Mouse (Mus musculus): ENCODE data around the gene Lrrc37a. TPM values are rescaled to one million over a fixed set of nuclear protein-coding genes. Genes with fewer than 3 reads are reported as not detected.
"Not testable (repeated sequence)": the region's sequence is repeated elsewhere in the genome, so short reads cannot be mapped to it uniquely, and the experiment has no call there.

Lrrc37a gene
- polyA plus RNA-seq, 1 experiment from 2014 or later: not detected

GRCm38 (mm10) chr11:103411981-103412949 lies 92.1 kb downstream of the Lrrc37a start, which contains the start of gene Plekhm1:
Gene Plekhm1, minus strand, starts transcription at chr11:103412687.
- no peaks in the 10 kb centered on the region for H3K9me3 ChIP-seq
- peak within 1 kb of the TSS; percentile 71 for H3K9ac ChIP-seq (replicated peaks)
- peak within 1 kb of the TSS; percentile 59 for H3K27ac ChIP-seq (replicated peaks)
- no peaks in the 10 kb centered on the region for H3K36me3 ChIP-seq
- peak; percentile 99 for ATAC-seq (replicated peaks)
- WGBS: under 1% methylated on average over 67 of the region's 67 CpGs
- peaks cover 25% of the 10 kb centered on the region for H3K4me1 ChIP-seq
- H3K4me3 ChIP-seq: peak within 1 kb of the TSS; percentile 59
- H3K27me3 ChIP-seq: no peaks in the 10 kb centered on the region
- peak within 1 kb of the TSS; percentile 58 for H3K4me2 ChIP-seq (replicated peaks)

- Histone ChIP-seq H3K9ac (replicated peaks) (no peak overlapping the region), H3K9me3 (no peaks in the 10 kb centered on the region), H3K4me3 (peak overlapping the region; percentile 59), H3K4me2 (replicated peaks) (peak overlapping the region; percentile 58), H3K27me3 (no peaks in the 10 kb centered on the region), H3K36me3 (no peaks in the 10 kb centered on the region), H3K27ac (replicated peaks) (no peak overlapping the region), H3K4me1 (peaks cover 25% of the 10 kb centered on the region)
- 88% methylated on average over 1 of the region's 1 CpGs for WGBS
- ATAC-seq (replicated peaks): no peak
These were observed 93.1 kb downstream of the Lrrc37a start for GRCm38 (mm10) chr11:103411301-103411700.

DNA sequence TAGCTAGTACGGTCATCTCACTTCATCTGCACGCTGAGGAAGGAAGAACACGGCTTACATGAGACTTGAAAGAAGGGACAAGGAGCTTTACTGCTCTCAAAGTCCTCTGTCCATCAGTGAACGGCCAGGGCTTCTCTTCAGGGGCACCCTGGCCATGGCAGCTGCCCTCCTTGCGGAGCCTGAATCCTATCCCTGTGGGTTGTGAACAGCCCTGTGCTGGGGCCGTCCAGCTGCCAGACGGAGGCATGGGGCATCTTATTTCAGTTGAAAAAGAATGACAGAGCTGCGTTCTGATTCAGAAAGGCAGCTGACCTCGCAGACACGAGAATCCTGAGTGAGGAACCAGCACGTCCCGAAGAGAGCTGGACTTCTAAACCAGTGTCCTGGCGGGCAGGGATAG lies 95.5 kb downstream of the Lrrc37a start:
- WGBS: 91% methylated on average over 13 of the region's 13 CpGs
- Histone ChIP-seq H3K4me1 (peaks cover 25% of the 10 kb centered on the region), H3K27ac (replicated peaks) (no peak overlapping the region), H3K36me3 (0 out of 2 replicates have a peak, but pooled peaks cover under 1% of the 10 kb centered on the region), H3K9ac (replicated peaks) (no peak overlapping the region), H3K4me2 (replicated peaks) (no peak overlapping the region), H3K27me3 (no peaks in the 10 kb centered on the region), H3K4me3 (no peak overlapping the region), H3K9me3 (no peaks in the 10 kb centered on the region)
- no peak for ATAC-seq (replicated peaks)

- not testable (repeated sequence) for ATAC-seq (replicated peaks); H3K27me3 ChIP-seq; H3K36me3 ChIP-seq; H3K9me3 ChIP-seq; H3K9ac ChIP-seq (replicated peaks); H3K27ac ChIP-seq (replicated peaks); H3K4me3 ChIP-seq; H3K4me2 ChIP-seq (replicated peaks)
- peaks cover 20% of the 10 kb centered on the region for H3K4me1 ChIP-seq
- 26% methylated on average over 5 of the region's 5 CpGs for WGBS
These were observed 97.3 kb downstream of the Lrrc37a start for GRCm38 (mm10) chr11:103407136-103407535.

DNA sequence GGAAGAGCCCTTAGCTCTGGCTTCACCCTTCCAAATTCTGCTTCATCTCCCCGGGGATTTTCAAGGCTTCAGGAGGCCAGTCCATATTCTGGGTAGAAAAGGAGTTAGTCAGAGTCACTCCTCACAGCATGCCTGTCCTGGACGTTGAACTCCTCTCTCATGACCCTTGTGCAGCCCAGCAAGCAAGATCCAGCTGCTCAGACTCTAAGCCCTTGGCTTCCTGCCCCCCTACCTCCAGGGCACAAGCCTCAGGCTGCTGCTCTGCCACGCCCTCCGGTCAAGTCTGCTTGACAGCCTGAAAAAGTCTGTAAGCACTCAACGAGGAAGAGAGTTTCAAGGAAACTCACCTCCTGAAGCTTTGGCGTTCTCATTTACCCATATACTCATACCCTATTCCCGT lies 97.8 kb downstream of the Lrrc37a start:
- Histone ChIP-seq H3K27ac (replicated peaks) (no peak overlapping the region), H3K9me3 (no peaks in the 10 kb centered on the region), H3K9ac (replicated peaks) (no peak overlapping the region), H3K27me3 (no peaks in the 10 kb centered on the region), H3K4me2 (replicated peaks) (no peak overlapping the region), H3K4me3 (no peak overlapping the region), H3K36me3 (peaks cover 7% of the 10 kb centered on the region; the same call in 1 of the 2 replicates), H3K4me1 (peaks cover 16% of the 10 kb centered on the region)
- 75% methylated on average over 7 of the region's 7 CpGs for WGBS
- ATAC-seq (replicated peaks): no peak

- Histone ChIP-seq H3K27me3 (no peaks in the 10 kb centered on the region), H3K9ac (replicated peaks) (no peak overlapping the region), H3K4me2 (replicated peaks) (no peak overlapping the region), H3K4me1 (peaks cover 8% of the 10 kb centered on the region), H3K27ac (replicated peaks) (no peak overlapping the region), H3K9me3 (no peaks in the 10 kb centered on the region), H3K4me3 (no peak overlapping the region), H3K36me3 (peaks cover 10% of the 10 kb centered on the region; the same call in 1 of the 2 replicates)
- no peak for ATAC-seq (replicated peaks)
- WGBS: 100% methylated on average over 1 of the region's 1 CpGs
These were observed 98.6 kb downstream of the Lrrc37a start for GRCm38 (mm10) chr11:103405814-103406213.

GRCm38 (mm10) chr11:103404618-103405017 lies 99.8 kb downstream of the Lrrc37a start:
- H3K27me3 ChIP-seq: no peaks in the 10 kb centered on the region
- no peak overlapping the region for H3K9ac ChIP-seq (replicated peaks)
- H3K36me3 ChIP-seq: peaks cover 10% of the 10 kb centered on the region; the same call in 1 of the 2 replicates
- H3K4me3 ChIP-seq: no peak overlapping the region
- 0 out of 2 replicates have a peak, but pooled peaks cover 5% of the 10 kb centered on the region for H3K4me1 ChIP-seq
- H3K9me3 ChIP-seq: no peaks in the 10 kb centered on the region
- no peak overlapping the region for H3K27ac ChIP-seq (replicated peaks)
- ATAC-seq (replicated peaks): no peak
- H3K4me2 ChIP-seq (replicated peaks): no peak overlapping the region

GRCm38 (mm10) chr11:103403776-103404175 lies 100.6 kb downstream of the Lrrc37a start:
- Histone ChIP-seq H3K4me3 (no peak overlapping the region), H3K9me3 (no peaks in the 10 kb centered on the region), H3K9ac (replicated peaks) (no peak overlapping the region), H3K36me3 (peaks cover 10% of the 10 kb centered on the region; the same call in 1 of the 2 replicates), H3K4me1 (0 out of 2 replicates have a peak, but pooled peaks cover 5% of the 10 kb centered on the region), H3K27ac (replicated peaks) (no peak overlapping the region), H3K27me3 (no peaks in the 10 kb centered on the region), H3K4me2 (replicated peaks) (no peak overlapping the region)
- ATAC-seq (replicated peaks): no peak
- 68% methylated on average over 4 of the region's 4 CpGs for WGBS

DNA sequence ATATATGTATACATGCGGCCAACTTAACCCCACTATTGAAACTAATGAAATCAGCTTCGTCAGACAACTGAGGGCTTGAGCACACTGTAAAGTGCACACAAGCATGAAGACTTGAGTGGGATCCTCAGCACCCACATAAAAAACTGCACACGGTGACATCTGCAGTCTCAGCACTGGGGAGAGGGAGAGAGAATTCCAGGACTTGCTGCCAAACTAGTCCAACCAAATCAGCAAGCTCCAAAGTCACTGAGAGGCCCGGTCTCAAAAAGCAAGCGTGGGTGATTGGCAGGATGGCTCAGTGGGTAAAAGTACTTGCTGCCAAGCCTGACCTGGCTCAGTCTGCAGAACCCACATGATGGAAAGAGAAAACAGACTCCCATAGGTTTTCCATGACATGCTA lies 101.7 kb downstream of the Lrrc37a start:
- Histone ChIP-seq H3K27me3 (no peaks in the 10 kb centered on the region), H3K4me1 (0 out of 2 replicates have a peak, but pooled peaks cover 5% of the 10 kb centered on the region), H3K36me3 (peaks cover 10% of the 10 kb centered on the region; the same call in 1 of the 2 replicates), H3K4me2 (replicated peaks) (no peak overlapping the region), H3K27ac (replicated peaks) (no peak overlapping the region), H3K4me3 (no peak overlapping the region), H3K9ac (replicated peaks) (no peak overlapping the region), H3K9me3 (no peaks in the 10 kb centered on the region)
- ATAC-seq (replicated peaks): no peak
- 90% methylated on average over 5 of the region's 5 CpGs for WGBS

- 37% methylated on average over 2 of the region's 2 CpGs for WGBS
These were observed 102.2 kb downstream of the Lrrc37a start for GRCm38 (mm10) chr11:103402198-103402597.

More at GRCm38 (mm10) chr11:103402198-103402597, 102.2 kb downstream of the Lrrc37a start:
- Histone ChIP-seq H3K4me2 (replicated peaks) (no peak overlapping the region), H3K4me1 (no peaks in the 10 kb centered on the region), H3K9me3 (no peaks in the 10 kb centered on the region), H3K4me3 (no peak overlapping the region), H3K27ac (replicated peaks) (no peak overlapping the region), H3K9ac (replicated peaks) (no peak overlapping the region), H3K27me3 (no peaks in the 10 kb centered on the region), H3K36me3 (peaks cover 10% of the 10 kb centered on the region; the same call in 1 of the 2 replicates)
- ATAC-seq (replicated peaks): no peak
